Mouse (Mus musculus): Measurements from ENCODE around the gene Doxl2.

The Doxl2 gene

GRCm38 (mm10) chr6:49011191-49011590 is 36.4 kb downstream of the Doxl2 start:
- DNase-seq, result no peak

DNA sequence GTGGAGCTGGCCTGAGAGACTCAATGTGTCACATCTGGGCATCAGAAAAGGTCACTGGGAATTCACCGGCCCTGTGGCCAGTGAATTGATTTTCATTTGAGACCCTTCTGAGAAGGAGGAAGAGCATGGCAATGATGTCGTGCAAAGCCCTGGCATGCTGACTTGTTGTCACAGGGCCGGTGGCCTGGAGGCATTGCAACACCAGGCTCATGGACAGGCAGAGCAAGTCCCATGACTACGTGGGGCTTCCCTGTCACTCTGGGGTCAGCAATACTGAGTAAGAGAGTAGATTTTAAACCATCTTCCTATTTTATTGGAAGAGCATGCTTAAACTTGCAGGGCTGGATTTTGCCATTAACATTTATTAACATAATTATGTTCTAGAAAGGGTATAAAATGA is 38.3 kb downstream of the Doxl2 start:
- no peak for DNase-seq

- no peak for DNase-seq
Measured at GRCm38 (mm10) chr6:49013458-49013857, 38.7 kb downstream of the Doxl2 start.

- DNase-seq, result no peak
Measured at GRCm38 (mm10) chr6:49017150-49017549, 42.4 kb downstream of the Doxl2 start.

DNA sequence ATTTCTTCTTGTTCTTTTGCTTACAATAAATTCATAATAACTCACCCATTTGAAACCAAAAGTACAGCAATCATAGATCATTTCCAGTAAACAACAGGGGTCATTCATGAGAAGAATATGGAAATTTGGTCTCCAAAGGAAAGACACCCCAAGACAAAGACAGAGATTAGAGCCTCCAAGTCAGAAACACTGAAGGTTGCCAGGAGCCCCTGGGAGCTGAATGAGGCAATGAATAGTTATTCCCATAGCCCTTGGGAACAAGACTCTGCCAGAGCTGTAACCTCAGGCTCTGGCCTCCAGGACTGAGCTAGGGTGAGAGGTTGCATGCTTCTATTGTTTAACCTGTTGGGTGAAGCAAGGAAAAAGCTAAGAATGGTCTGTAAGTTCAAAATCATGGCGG is 44.6 kb downstream of the Doxl2 start:
- DNase-seq, result no peak

GRCm38 (mm10) chr6:49021141-49022012 is 46.6 kb downstream of the Doxl2 start:
- DNase-seq, result peak in 1 of 2 experiments; percentile 45

DNA sequence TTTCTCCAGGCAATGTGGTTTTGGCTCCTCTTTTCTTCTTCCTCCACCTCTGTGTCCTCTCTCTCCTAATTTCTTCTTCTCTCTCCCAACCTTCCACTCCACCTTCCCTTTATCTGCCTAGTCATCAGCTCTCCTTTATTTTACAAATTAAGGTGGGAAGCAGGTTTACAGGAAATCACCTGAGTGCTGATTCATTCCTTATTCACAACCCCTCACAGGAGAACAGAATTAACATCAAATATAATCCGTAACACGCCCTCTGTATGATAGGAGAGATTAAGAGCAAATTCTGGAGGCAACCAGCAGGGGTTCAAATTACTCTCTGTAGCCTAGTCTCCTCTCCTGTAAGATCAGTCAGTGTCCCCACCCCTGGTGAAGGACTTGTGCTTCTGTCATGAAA is 47.6 kb downstream of the Doxl2 start:
- DNase-seq, result no peak

DNA sequence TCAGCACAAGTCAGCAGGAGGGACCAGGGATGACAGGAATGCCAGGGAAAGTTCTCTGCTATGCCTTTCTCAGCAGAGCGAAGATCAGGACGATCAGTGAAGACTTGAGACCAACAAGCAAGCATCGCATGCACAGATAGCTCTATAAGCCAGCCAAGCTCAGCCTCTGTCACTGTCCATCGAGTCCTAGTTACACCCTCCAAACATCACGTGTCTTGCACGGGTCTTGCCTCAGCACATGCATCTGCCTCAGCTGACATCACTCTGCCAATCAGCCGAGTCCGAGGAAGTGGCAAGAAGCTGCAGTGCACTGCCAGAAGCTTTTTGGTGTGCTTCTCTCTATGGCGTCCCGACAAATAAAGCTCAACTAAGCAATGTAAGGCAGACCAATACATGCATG is 48.6 kb downstream of the Doxl2 start:
- DNase-seq, result no peak

DNA sequence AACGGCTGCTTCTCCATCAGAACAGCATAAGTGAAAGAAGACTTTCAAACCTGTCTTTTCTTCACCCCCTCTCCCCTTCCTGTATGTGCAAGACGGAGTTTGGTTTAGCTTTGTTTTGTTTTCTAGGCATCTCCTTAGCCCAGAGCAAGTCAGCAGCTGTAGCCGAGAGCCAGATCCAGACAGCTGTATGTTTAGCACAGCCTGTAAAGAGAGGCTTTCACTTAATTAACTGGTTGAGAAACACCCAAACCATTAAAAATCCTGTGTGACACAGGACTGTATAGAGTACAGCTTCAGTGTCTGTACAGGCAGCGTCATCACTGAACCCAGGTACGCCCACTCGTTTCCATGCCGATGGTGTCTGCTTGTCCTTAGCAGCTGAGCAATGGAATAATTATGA is 50.5 kb downstream of the Doxl2 start:
- peak in 1 of 2 experiments; percentile 38 for DNase-seq

- DNase-seq, result no peak
Measured at GRCm38 (mm10) chr6:49026496-49026895, 51.7 kb downstream of the Doxl2 start.

DNA sequence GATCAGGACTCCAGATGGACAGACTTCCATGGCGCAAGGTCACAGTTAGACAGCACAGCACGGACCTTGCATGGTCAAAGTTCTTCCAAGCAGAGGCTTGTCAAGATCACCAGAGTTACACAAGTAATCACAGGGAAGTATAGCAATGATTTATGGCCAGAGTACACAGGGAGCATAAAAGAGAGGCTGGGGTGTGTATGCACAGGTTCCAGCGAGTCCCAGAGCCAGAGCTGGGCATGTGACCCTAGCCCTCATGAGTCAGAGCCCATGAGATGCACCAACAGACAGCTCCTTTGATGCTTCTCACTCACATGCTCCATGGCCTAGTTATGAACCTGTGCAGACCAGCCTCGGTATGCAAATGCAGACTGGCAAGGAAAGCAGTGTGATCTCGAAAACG is 53.3 kb downstream of the Doxl2 start:
- DNase-seq, result no peak

All from lung, postnatal 4 days (tissue).